Mouse (Mus musculus): Measurements from ENCODE around the gene Il9r. TPM values are rescaled to one million over a fixed set of nuclear protein-coding genes. Genes with fewer than 3 reads are reported as not detected.

Gene Il9r
- total and polyA plus RNA-seq, 3 experiments: 20.0 to 52.1 (median 47.5) TPM

- TF ChIP-seq GABPA (IDR thresholded peaks at IDR 0.05; ENCODE audit: insufficient replicate concordance, low read depth, low read length) (no peak), ZMIZ1 (IDR thresholded peaks at IDR 0.05; ENCODE audit: low read depth, low read length) (peak; percentile 97), CTCF (conservative IDR thresholded peaks at IDR 0.05 in 1 of 2, IDR thresholded peaks at IDR 0.05 in 1 of 2; ENCODE audit: low read depth in 2 of 2, low read length in 2 of 2) (no peak), POLR2A (IDR thresholded peaks at IDR 0.05; ENCODE audit: low read depth, low read length) (peak; percentile 100), HCFC1 (IDR thresholded peaks at IDR 0.05; ENCODE audit: low read depth, low read length) (peak; percentile 70), NELFE (IDR thresholded peaks at IDR 0.05; ENCODE audit: low read depth, low read length) (peak; percentile 99), MAZ (IDR thresholded peaks at IDR 0.05; ENCODE audit: low read depth, low read length) (peak; percentile 50; the same call in 1 of the 2 replicates), RAD21 (IDR thresholded peaks at IDR 0.05; ENCODE audit: low read depth, low read length) (no peak), PAX5 (IDR thresholded peaks at IDR 0.05; ENCODE audit: low read length) (no peak), ZNF384 (IDR thresholded peaks at IDR 0.05; ENCODE audit: low read depth, low read length) (no peak), RCOR1 (conservative IDR thresholded peaks at IDR 0.05; ENCODE audit: low read depth, low read length) (no peak), ZC3H11A (IDR thresholded peaks at IDR 0.05; ENCODE audit: low read depth, low read length) (no peak), UBTF (IDR thresholded peaks at IDR 0.05; ENCODE audit: low read depth, low read length) (peak; percentile 79; the same call in 1 of the 2 replicates), ELF1 (IDR thresholded peaks at IDR 0.05; ENCODE audit: low read depth, low read length) (peak; percentile 94), MXI1 (IDR thresholded peaks at IDR 0.05; ENCODE audit: low read depth, low read length) (peak; percentile 80; the same call in 1 of the 2 replicates), SMC3 (IDR thresholded peaks at IDR 0.05; ENCODE audit: low read depth, low read length) (peak; percentile 9; the same call in 1 of the 2 replicates), USF2 (conservative IDR thresholded peaks at IDR 0.05; ENCODE audit: low read depth, low read length) (no peak), TBP (conservative IDR thresholded peaks at IDR 0.05; ENCODE audit: low read depth, low read length) (no peak), SIN3A (IDR thresholded peaks at IDR 0.05; ENCODE audit: low read length) (peak; percentile 58; the same call in 1 of the 2 replicates), JUND (conservative IDR thresholded peaks at IDR 0.05; ENCODE audit: low read depth, low read length) (no peak), NRF1 (IDR thresholded peaks at IDR 0.05; ENCODE audit: low read depth, low read length) (peak; percentile 94)
Measured at GRCm38 (mm10) chr11:32226124-32226871, 26.2 kb upstream of the Il9r start, which contains the start of gene Mpg (continued).

- TF ChIP-seq POLR2AphosphoS2 (IDR thresholded peaks at IDR 0.05; ENCODE audit: low read depth, low read length) (no peak), MYC (IDR thresholded peaks at IDR 0.05; ENCODE audit: low read depth, low read length) (no peak)
- Histone ChIP-seq H3K9me3 (replicated peaks; ENCODE audit: low read length) (peaks cover 3% of the 10 kb centered on the region), H3K36me3 (replicated peaks in 1 of 2; ENCODE audit: control insufficient read depth in 1 of 2, insufficient read depth in 1 of 2, low read length in 1 of 2) (peaks cover 18 to 30% of the 10 kb centered on the region in 2 experiments), H3K79me2 (replicated peaks; ENCODE audit: control insufficient read depth, extremely low read depth, insufficient read depth, poor library complexity, severe bottlenecking) (no peaks in the 10 kb centered on the region), H3K27me3 (replicated peaks) (peaks cover 19% of the 10 kb centered on the region), H3K4me2 (ENCODE audit: insufficient read depth, low read depth, poor library complexity, severe bottlenecking) (no peak overlapping the region), H3K4me1 (ENCODE audit: control insufficient read depth in 1 of 2, insufficient read depth in 2 of 2) (peaks cover 12 to 64% of the 10 kb centered on the region in 2 experiments), H3K4me3 (replicated peaks in 1 of 3; ENCODE audit: low read depth in 2 of 3, low read length in 2 of 3, poor library complexity in 1 of 3) (no peak overlapping the region), H3K9ac (ENCODE audit: insufficient read depth, low read depth) (no peak overlapping the region), H3K27ac (ENCODE audit: insufficient read depth, low read depth) (no peak overlapping the region)
- in situ Hi-C loops (cut with MboI; ENCODE audit: low pct_ligation_motif_present, low pct_unique_long_range_greater_than_20kb, low sequenced_read_pairs) (no loop called here), dilution Hi-C loops (cut with MboI; ENCODE audit: extremely low pct_ligation_motif_present, extremely low pct_unique_long_range_greater_than_20kb, low sequenced_read_pairs) (no loop called here)
- no peak for DNase-seq (ENCODE audit: extremely low read depth)
Measured at GRCm38 (mm10) chr11:32225222-32226104, 25.4 kb upstream of the Il9r start.
